Comparison of ENCODE assay signal across 9 mouse cellular contexts in the genomic region with DNA sequence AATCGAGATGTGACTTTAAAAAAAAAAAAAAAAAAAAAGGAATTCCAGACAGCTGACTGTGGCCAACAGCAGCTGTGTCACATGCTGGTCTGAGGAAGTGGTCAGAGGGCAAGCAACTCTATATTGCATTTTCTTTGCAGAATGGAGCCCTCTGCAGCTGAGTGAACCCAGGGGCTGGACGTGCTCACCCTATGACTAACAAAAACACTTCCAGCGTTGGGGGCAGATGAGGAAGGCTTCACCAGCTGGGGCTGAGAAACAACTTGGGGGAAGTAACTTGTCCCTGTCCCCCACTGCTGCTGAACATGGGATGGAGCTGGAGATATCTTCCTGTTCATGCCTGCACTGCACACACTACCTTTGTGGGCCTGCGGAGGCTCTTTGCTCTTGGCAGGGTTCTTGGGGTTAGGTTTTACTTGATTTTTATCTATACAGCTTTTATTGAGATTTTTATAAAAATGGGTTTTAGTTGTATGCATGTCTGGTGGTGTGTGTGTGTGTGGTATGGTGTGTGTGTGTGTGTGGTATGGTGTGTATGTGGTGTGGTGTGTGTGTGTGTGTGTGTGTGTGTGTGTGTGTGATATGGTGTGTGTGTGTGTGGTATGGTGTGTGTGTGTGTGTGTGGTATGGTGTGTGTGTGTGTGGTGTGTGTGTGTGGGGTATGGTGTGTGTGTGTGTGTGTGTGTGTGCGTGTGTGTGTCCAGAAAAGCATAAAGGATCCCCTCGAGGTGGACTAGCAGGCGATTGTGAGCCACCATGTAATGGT. TPM values are rescaled to one million over a fixed set of nuclear protein-coding genes. Genes with fewer than 3 reads are reported as not detected.
DNase-seq lines count a peak whose midpoint lies in the region; ATAC-seq lines count a peak whose summit lies in the region.
"Had no signal": no experiment of that assay in that cellular context is flagged by ENCODE, and none has a peak within 500 bp of the region (broad histone marks: within the 10 kb centered on the region; RNA-seq: fewer than 3 reads in every experiment).

No protein-coding gene starts in this region.

- no peak overlapping the region for H3K4me3 ChIP-seq in liver, embryonic 15.5 days (replicated peaks)
- no peak overlapping the region for H3K4me3 ChIP-seq in hindbrain, embryonic 14.5 days (replicated peaks; ENCODE audit: low read length)
- H3K4me3 ChIP-seq: limb, embryonic 15.5 days had no signal

- H3K27ac ChIP-seq in liver, embryonic 15.5 days (replicated peaks), result 0 out of 2 replicates have a peak overlapping the region, but pooled peaks have one; percentile 19
- H3K27ac ChIP-seq in hindbrain, embryonic 14.5 days, result no peak overlapping the region
- H3K27ac ChIP-seq: limb, embryonic 15.5 days had no signal

- DNase-seq in urinary bladder, postnatal 14 days (ENCODE audit: low spot score), result peak; percentile 31
- DNase-seq in urinary bladder, postnatal 10 days (ENCODE audit: low spot score), result no peak
- DNase-seq in heart, adult 9 months (ENCODE audit: low spot score in 2 of 2), result peak; percentile 49 to 69
- peak; percentile 38 to 67 for DNase-seq in spleen, postnatal 4 days (ENCODE audit: low spot score in 2 of 2)
- DNase-seq in hindbrain, embryonic 14.5 days (ENCODE audit: low spot score), result no peak
- no peak for DNase-seq in layer of hippocampus, postnatal 25 days (ENCODE audit: extremely low spot score in 1 of 2, low spot score in 1 of 2)
- DNase-seq in left cerebral cortex, postnatal 36 days (ENCODE audit: low spot score in 2 of 2), result no peak

- 36% methylated on average over 7 of the region's 7 CpGs for WGBS in liver, embryonic 15.5 days (ENCODE audit: insufficient replicate concordance)
- WGBS in hindbrain, embryonic 14.5 days, result 86% methylated on average over 7 of the region's 7 CpGs

- ATAC-seq in liver, embryonic 15.5 days (ENCODE audit: insufficient read depth), result no peak
- ATAC-seq in hindbrain, embryonic 14.5 days (ENCODE audit: low FRiP score), result no peak

- H3K4me1 ChIP-seq in liver, embryonic 15.5 days (replicated peaks), result peaks cover 25% of the 10 kb centered on the region
- H3K4me1 ChIP-seq in hindbrain, embryonic 14.5 days (replicated peaks; ENCODE audit: control insufficient read depth, insufficient read depth, low read length), result no peaks in the 10 kb centered on the region

- H3K9me3 ChIP-seq in liver, embryonic 15.5 days (replicated peaks), result no peaks in the 10 kb centered on the region
- H3K9me3 ChIP-seq in hindbrain, embryonic 14.5 days (ENCODE audit: control insufficient read depth, low read length), result no peaks in the 10 kb centered on the region
- H3K9me3 ChIP-seq: limb, embryonic 15.5 days had no signal

- H3K9ac ChIP-seq in liver, embryonic 15.5 days, result no peak overlapping the region
- no peak overlapping the region for H3K9ac ChIP-seq in hindbrain, embryonic 14.5 days
- H3K9ac ChIP-seq: limb, embryonic 15.5 days had no signal

- no peaks in the 10 kb centered on the region for H3K27me3 ChIP-seq in liver, embryonic 15.5 days
- H3K27me3 ChIP-seq in hindbrain, embryonic 14.5 days (ENCODE audit: control insufficient read depth, insufficient read depth, low read length), result no peaks in the 10 kb centered on the region
- H3K27me3 ChIP-seq: limb, embryonic 15.5 days had no signal

- intact Hi-C loops in left cerebral cortex, postnatal 36 days (cut with DNase I), result no loop called here

- no peaks in the 10 kb centered on the region for H3K36me3 ChIP-seq in liver, embryonic 15.5 days (replicated peaks)
- no peaks in the 10 kb centered on the region for H3K36me3 ChIP-seq in hindbrain, embryonic 14.5 days (replicated peaks; ENCODE audit: control insufficient read depth, insufficient read depth)
- H3K36me3 ChIP-seq: limb, embryonic 15.5 days had no signal

- H3K4me2 ChIP-seq in liver, embryonic 15.5 days, result no peak overlapping the region
- H3K4me2 ChIP-seq in hindbrain, embryonic 14.5 days (replicated peaks), result no peak overlapping the region
- H3K4me2 ChIP-seq: limb, embryonic 15.5 days had no signal

RNA-seq across cellular contexts. Expression of a gene that starts 57.0 kb away (rescaled TPM):
- polyA plus RNA-seq in liver, embryonic 15.5 days (2015; fragmentation: Nextera tagmentation; extraction: Ambion mirVana), result 524 and 538 TPM in 2 replicates
- 761 and 787 TPM in 2 replicates for polyA plus RNA-seq in hindbrain, embryonic 14.5 days (2014; fragmentation: Nextera tagmentation; extraction: Ambion mirVana)
- 1,000 to 10,000 TPM; 1,010 to 1,023 TPM for total RNA-seq in layer of hippocampus, postnatal 25 days (2021)
- total RNA-seq in left cerebral cortex, postnatal 36 days (2021), result 100 to 1,000 TPM; 725 to 789 TPM

Comparison
In these comparisons a context has a peak if more than half of its experiments do, and no peak if none do; other contexts are left out.
1. DNase-seq: peak in urinary bladder, postnatal 14 days (single experiment), heart, adult 9 months (2 of 2) and spleen, postnatal 4 days (2 of 2); none in urinary bladder, postnatal 10 days (single experiment), hindbrain, embryonic 14.5 days (single experiment), layer of hippocampus, postnatal 25 days (0 of 2) and left cerebral cortex, postnatal 36 days (0 of 2).